Mouse (Mus musculus): Measurements from ENCODE around the gene Gnao1.

- TF ChIP-seq CTCF (IDR thresholded peaks at IDR 0.05; ENCODE audit: low read depth) (no peak), EP300 (optimal IDR thresholded peaks at IDR 0.05) (no peak)
These were observed 20.9 kb downstream of the Gnao1 start for GRCm38 (mm10) chr8:93830626-93831025.

Data from stomach, postnatal 0 days (tissue).